Mouse (Mus musculus): ENCODE results near the gene Pkdcc.

- TF ChIP-seq GATA1 (IDR thresholded peaks at IDR 0.05; ENCODE audit: low read length) (no peak), TAL1 (IDR thresholded peaks at IDR 0.05; ENCODE audit: low read length) (no peak)
These were observed 20.6 kb upstream of the Pkdcc start for GRCm38 (mm10) chr17:83194491-83194890.

Measured in erythroblast, embryonic 14.5 days (primary cell).